Mouse (Mus musculus) frontal cortex, adult (tissue): Measurements from ENCODE around the gene Plxna4.
"Not testable (repeated sequence)": the region's sequence is repeated elsewhere in the genome, so short reads cannot be mapped to it uniquely, and the experiment has no call there.

Source experiments
- ATAC-seq: cut with Nextera tagmentation; 2 replicates; pipeline ENCODE4 v1.9.2; 2017; ENCODE audit warnings: mild to moderate bottlenecking, moderate library complexity, mixed read lengths; ENCODE audit not compliant: low TSS enrichment

The Plxna4 gene

DNA sequence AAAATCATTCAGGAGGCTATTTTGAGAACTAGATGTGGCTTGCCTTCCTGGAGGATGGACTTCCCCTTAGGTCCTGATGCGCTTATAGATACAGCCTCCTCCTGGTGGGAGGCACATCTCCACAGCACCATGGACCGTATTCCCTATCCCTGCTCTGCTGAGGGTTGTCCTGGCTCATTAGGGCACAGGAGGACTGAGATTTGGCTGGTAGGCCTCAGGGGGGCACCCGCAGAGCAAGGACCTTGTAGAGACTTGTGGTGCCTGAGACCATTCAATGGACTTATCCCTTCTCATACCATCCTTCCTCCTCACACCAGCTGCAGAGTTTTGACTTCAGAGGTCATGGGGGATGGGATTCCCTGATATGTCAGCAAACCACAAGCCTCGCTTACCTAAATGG lies 47.8 kb downstream of the Plxna4 start:
- no peak for ATAC-seq

DNA sequence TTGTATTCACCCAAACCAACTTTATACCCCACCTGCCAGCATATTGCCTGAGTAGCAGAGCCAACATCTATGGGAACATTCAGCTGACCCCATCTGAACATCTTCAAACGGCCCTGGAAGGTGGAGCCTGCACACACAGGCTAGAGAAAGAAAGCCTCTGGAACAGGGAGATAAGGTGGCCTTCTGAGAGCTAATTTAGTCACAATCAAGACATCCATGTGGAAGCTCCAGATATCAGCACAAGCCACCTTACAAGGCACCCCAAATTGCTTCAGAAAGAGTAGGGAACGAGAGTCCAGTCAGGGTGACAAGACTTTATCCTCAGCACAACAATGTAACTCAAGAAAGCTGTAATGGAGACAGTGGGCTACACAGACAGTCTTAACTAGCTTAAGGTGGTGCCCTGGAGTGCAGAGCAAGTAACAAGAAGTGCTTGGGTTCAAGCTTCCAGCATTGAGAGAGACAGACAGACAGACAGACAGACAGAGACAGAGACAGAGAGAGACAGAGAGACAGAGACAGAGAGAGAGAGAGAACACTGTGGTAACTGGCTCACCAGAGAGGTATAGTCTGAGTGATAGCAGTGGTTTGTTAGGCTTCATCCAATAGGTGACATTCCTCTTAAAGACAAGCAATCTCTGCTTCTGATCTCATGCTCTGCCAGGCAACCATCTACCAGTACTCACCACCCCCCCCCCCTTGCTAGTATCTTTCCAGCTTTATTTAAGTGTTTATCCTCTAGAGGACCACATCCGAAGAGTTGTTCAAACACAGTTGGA lies 53.8 kb downstream of the Plxna4 start:
- no peak for ATAC-seq

GRCm38 (mm10) chr6:32528081-32528570 lies 59.9 kb downstream of the Plxna4 start:
- no peak for ATAC-seq

- 0 out of 2 replicates have a peak, but pooled peaks have one; percentile 12 for ATAC-seq
Measured at GRCm38 (mm10) chr6:32527518-32527917, 60.5 kb downstream of the Plxna4 start.

- ATAC-seq, result no peak
Measured at GRCm38 (mm10) chr6:32526762-32527161, 61.2 kb downstream of the Plxna4 start.

DNA sequence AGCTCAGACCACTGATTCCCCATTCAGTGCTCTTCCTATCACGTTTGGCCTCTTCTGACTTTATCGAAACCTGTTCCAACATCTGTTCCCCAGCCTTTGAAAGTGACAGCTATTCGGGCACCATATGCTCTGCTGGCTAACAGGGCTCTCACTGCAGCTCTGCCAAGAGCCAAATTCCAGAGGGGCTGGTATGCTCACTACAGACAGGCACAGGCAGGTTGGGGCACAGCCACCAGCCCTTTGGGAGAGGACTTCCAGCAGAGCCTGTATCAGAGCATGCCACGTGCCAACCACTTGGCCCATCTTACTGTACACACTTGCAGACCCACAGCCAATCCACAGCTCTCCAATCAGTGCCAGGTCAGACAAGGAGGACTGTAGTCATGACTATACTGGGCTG lies 67.9 kb downstream of the Plxna4 start:
- ATAC-seq, result no peak; the same call in 1 of the 2 replicates

- ATAC-seq, result no peak
Measured at GRCm38 (mm10) chr6:32518617-32519016, 69.4 kb downstream of the Plxna4 start.

GRCm38 (mm10) chr6:32514096-32514495 lies 73.9 kb downstream of the Plxna4 start:
- ATAC-seq, result no peak

DNA sequence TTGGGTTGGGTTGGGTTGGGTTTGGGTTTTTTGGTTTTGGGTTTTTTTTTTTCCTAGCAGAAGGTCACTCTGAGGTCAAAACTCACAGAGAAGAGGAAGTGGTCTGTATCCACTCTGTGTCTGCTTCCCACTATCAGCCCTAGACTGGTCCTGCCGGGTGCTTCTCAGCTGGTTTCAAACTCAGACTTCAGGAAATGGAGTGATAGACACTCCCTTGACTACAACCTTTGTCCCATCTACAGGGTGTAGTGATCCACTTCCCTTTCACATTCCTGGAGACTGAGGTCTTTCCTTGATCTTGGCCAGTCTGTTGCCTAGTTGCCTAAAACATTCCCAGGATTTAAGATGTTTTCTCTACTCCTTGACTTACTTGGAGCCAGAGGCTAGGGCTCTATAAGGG lies 76.0 kb downstream of the Plxna4 start:
- ATAC-seq, result no peak

DNA sequence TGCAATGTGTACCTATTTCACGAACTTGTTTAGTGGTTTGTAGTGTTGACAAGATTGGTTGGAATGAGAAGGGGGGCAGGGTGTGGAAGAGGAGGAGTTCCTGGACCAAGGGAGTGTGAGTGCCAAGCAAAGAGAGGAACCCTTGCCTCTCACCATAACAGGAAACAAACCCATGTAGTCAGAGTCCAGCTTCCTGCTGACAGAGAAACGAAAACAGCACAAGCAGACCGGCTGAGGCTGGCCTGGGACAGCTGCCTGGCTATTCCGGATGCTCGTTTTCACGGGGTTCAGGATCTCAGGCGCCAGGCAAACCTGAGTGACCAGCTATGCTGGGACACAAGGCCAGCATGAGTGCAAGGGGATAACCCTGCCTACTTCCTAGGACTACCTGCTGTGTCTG lies 77.1 kb downstream of the Plxna4 start:
- no peak for ATAC-seq

DNA sequence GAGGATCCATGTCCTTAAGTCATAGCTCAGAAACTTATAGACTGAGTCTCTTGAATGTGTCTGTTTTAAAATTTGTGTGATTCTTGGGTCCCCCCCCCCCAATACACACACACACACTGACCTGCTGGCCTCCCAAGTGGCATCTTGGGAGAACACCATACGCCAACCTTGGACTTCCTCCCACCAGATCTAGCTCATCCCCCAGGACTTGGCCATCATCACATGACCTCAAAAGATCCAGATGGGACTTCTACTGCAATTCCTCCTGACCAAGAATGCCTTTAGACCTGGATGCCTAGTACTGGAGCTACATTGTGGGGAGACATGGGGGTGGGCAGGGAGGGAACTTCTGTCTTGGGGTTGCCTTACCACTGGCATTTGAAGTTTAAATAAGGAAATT lies 77.5 kb downstream of the Plxna4 start:
- no peak for ATAC-seq

GRCm38 (mm10) chr6:32509046-32509445 lies 78.9 kb downstream of the Plxna4 start:
- ATAC-seq, result no peak

- no peak; the same call in 1 of the 2 replicates for ATAC-seq
Measured at GRCm38 (mm10) chr6:32504963-32505362, 83.0 kb downstream of the Plxna4 start.

- ATAC-seq, result not testable (repeated sequence)
Measured at GRCm38 (mm10) chr6:32501186-32501585, 86.8 kb downstream of the Plxna4 start.

DNA sequence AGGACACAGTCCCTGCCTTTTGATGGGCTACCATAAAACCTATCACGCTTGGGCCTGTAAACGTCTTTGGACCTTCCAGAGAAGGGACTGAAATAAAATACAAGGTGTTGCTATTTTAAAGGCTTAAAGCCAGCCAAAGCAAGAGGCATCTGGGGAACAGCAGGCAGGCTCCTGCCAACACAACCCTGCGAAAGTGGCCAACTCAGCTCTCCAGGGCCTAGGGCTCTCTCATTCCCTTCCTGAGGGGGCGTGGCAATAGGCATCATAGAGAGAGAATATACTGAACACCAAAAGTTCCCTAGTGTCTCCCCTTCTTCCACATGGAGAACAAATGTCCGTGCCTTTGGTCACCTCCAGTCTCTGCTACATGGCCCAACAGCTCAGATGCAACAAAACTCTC lies 89.9 kb downstream of the Plxna4 start:
- no peak for ATAC-seq

DNA sequence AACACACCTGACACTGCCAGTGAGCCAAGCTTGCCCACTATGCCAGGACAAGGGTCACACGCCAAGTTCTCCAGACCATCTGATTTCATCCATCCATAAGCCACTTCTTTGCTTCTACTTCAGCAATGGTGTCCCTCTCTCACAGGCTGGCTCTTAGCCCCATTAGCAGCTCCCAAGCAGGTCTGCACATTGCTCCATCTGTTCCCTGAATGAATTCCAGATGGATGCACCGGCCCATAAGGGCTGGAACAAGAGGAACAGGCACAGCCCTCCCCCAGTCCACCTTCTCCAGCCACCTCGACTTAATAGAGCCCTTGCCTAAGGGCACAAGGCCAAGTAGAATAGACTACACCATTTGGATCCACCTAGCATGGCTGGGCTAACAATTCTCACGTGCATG lies 91.9 kb downstream of the Plxna4 start:
- ATAC-seq, result peak; percentile 29; the same call in 1 of the 2 replicates

DNA sequence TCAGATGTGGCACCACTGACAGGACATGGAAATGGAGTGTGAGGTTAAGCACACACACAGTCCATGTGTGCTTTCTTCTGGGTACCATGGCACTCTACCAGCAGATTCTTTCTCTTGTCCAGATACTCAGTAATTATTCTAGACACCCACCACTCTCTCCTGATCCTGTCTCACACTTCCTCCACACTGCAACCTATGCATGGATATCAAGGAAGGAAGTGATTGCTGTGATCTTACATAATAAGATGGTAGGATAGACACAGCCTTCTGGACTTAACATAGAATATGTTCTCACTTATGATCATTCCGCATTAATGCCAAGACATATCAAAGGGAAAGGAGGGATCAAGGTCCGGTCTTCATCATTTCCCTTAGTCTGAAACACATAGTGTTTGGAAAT lies 92.5 kb downstream of the Plxna4 start:
- ATAC-seq, result peak; percentile 53

DNA sequence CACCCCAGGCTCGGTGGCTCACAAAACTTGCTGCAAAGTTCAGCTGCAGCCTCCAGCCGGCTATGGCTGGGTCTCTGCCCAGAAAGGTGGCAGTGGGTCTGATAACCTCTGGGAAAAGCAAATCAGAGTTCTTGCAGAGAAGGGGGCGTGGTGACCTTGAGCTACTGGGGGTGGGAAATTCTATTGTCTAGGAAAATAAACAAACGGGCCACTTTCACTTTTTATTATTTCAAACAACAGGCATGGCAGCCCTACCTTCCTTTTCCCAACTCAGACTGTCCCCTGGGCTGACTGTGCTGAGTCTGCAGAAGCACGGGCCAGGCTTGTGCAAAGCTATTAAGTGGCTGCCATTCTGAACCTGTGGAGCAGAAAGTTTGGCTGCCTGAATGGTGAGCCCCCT lies 94.4 kb downstream of the Plxna4 start:
- no peak for ATAC-seq

- ATAC-seq, result no peak
Measured at GRCm38 (mm10) chr6:32487121-32487520, 100.9 kb downstream of the Plxna4 start.

DNA sequence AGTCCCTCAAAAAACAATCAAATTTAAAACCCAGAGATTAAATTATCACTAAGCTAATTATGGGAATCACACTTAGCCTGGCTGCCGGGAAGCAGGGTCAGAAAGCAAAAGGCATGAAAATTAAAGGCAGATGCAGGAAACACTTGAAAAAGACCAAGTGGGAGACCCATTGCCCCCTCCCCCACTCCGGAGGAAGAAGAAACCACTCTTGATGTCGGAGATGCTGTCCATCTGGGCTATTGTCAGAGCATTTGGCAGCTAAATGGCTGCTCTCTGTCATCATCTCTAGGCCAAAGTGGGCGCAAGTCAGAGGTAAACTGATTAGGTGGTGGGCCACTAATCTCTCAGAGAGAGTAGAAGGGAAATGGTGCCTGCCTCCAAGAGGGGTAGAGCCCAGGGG lies 105.5 kb downstream of the Plxna4 start:
- ATAC-seq, result no peak

GRCm38 (mm10) chr6:32480741-32481140 lies 107.3 kb downstream of the Plxna4 start:
- no peak for ATAC-seq

DNA sequence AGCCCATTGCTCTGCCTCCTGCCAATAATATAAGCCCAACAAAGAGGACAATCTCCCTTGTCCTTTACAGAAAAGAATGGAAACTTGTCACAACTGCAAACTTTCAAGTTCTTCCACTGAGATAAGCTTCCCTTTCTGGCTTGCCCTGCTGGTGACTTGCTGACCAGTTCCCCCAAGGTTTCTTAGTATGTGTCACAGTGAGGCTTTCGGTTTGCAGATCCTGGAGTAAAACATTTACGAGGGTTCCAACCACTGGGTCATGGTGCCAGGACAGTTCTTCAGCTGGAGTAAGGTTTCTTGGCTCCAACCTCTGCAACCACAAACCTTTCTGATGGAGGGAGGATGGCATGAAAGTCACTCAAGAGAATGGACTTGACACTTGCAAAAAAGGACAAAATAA lies 108.2 kb downstream of the Plxna4 start:
- no peak for ATAC-seq

DNA sequence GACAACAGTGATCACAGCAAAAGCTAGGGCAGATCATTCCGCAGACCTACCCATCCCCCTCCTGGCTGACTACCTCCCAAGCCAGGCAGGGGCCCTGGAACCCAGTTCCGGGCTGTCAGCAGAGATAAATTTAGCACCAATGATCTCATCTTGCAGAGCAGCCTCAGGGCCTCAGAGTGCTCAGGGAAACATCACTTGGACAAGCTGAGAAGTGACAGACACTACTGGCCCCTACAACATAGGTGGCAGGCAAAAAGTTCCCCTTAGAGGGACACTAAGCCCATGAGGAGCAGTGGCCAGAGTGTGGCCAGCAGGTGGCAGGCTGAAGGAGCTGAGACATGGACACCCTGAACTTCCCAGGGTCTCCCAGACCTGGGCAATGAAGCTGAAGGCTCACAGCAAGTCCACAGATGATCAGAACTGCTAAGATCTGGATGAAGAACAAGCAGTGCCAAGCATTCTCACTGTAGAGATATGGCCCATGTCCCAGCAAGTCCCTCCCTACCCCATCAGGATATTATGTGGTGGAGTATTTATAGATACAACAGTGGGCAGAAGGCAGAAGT lies 108.7 kb downstream of the Plxna4 start:
- peak; percentile 38 for ATAC-seq
